Mouse (Mus musculus) activated CD4-positive, CD25-positive, alpha-beta regulatory T cell, adult 4 months (primary cell): ENCODE measurements at regions not wholly inside any gene's neighbourhood (a gene's known extent, or its start where the extent isn't known, plus 50 kb on each side); places are given as distances from the start of the nearest gene placed in this dataset.

Experiments
- ATAC-seq: one replicate; pipeline ENCODE4 v1.8.0; 2017

DNA sequence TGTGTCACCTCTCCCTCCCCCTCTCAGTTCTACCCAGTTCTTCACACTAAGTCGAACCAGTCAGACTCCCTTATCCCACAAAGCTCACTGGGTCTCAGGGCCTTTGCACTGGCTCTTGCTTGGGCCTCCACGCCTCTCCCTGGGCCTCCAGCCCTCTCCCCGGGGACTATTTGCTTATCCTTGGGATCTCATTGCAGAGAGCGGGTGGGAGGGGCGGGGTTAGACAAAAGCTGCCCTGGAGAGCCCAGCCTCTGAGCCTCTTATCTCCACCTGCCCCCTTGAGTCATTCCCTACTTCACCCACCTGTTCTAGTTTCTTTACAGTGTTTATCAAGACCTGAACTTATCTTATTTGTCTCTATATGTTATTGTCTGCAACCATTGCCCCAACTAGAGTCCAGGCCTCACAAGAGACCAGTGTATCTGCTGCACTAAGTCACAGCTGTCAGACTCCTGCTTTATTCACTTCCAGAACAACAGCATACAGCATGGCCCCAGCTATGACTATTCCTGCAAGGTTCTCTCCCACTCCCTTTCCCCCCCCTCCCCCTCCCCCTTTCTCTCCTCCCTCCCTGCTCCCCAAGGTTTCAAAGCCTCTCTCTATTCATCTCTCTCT lies 450.7 kb downstream of the Wdr11 start:
- no peak for ATAC-seq

DNA sequence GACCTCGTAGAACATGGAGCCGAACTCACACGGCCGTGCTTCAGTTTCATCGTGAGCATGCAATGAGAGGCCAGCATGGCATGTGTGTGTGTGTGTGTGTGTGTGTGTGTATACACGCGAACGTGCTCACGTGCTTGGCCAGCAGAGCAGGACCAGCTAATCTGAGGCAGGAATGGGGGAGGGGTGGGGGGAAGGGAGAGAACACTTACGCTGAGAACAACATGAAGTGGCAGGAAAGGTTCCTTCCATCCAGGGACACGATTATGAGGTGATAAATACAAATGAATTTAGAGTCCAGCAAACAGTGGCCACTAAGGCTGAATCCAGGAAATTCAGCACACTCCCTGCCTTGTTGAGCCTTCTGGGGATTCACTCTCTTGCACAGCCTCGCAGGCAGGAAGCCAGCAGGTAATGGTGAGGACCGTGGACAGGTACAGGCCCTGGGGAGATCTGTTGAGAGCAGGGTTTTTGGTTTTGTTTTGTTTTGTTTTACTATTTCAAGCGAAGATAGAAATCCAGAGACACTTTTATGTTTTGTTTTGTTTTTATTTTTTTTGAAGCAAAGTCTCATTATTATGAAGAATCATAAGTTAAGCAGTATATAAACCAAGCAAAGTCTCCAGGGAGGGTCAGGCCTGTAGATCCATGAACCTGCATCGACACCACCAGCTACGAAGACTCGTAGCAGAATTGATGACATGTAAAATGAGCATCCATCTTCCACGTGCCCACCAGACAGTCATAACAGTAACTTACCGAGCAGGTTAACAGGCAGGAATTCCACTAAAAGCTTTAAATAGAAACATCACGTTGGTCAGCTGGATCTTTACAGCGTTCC lies 452.0 kb downstream of the Wdr11 start:
- ATAC-seq, result no peak

DNA sequence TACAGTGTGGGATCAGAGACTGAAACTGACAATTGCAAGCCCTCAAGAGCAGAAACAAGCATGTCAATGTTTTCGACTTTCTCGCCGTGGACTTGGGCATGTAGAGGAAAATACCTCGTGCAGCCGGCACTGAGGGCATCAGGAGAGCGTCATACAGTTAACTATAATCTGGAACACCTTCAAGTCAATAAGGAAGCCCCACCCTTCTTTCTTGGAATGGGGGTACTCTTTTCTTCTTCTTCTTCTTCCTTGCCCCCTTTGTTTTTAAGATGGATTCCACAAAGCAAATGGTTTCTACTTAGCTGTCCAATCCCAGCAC lies 452.5 kb downstream of the Wdr11 start:
- ATAC-seq, result no peak

DNA sequence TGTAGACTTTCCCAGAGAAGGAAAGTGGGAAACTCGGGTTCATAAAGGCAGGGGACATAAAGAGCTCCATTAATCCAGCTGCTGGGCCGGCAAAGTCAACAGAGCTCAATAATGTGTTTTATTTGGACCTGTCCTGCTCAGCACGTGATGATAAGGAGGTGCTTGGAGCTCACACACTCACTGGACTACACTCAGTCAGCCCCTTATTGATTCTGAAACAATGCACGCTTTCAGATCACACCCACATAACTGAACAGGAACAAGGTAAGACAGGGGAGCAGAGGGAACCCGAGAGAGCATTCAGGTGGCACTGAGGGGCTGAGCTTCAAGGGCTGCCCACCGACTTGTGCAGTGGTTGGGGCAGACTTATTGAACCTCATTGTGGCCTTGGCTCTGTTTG lies 452.9 kb downstream of the Wdr11 start:
- no peak for ATAC-seq

DNA sequence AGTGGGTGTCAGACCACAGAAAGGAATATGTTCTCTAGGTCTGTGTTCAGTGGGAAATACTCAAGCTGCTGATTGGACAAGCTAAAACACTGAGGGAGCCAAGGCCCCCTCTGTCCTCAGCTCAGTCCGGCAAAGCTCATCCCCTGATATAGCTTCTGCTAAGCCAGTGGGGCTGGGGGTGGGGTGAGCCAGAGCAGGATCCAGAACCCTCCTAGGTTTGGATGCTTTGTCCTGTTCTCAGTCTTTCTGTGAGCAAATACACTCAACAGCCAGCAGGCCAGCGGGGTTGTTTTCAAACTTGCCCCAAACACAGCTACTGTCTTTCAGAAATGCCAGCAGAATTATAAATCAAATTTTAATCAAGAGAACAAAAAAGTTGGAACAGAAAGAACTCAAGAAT lies 454.4 kb downstream of the Wdr11 start:
- no peak for ATAC-seq

DNA sequence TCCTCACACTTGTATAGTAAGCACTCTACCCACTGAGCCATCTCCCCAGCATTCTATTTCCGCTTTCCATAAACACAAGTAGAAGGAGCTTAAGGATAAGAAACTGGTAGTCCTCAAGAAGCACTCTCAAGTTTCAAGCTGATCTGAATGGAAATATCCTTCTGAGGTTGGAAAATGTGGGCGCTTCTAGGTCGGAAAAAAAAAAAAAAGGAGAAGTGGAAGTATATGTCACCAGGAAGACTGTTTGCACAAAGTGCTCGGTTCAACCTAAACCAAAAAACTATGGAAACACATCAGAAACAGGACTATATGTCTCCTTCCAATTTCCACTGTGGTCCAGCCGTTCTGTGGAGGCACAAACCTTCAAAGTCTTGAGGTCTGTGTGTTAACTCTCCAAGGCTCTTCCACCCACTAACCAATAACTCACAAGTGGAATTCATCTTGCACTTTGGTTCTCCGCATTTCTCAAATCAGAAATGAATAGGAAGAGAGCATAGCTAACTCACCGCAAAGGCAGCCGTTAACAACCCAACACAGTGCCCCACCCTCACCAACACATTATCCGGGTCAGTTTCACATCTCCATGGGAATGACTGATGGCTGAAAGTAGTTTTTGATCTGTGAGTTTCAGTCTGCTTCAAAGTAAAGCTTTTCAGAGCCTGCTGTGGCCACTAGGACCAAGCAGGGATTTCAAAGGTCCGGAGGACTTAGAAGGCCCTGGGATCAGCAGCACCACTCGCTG lies 455.8 kb downstream of the Wdr11 start:
- no peak for ATAC-seq

DNA sequence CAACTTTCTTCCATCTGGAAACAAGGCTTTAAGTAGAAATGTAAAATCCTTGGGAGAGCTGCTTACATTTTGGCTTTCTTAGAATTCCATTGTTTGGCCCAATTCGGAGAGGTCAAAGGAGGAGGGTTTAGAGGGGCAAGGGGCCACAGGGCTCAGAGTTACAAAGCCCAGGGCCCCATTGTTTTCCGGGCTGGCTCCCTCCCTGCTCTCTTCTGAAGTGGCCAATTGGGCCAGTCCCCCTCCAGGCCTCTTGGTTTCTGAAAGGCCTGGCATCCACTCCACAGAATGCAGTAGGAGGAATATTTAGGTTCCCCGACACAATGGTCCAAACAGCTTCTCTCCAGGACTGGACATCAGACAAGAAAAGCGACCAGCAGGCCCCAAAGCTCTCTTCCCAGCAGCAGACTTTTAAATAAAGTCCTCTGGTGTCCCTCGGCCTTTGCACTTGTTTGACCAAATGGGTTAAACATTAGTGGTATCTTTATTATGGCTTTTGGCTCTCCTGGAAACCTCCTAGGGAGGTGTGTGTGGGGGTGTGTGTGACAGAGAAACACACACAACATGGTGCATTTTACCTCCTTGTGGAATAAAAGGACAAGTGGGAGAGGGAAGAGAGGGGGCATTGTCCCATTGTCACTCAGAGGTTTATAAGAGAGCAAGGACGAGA lies 456.6 kb downstream of the Wdr11 start:
- no peak for ATAC-seq

DNA sequence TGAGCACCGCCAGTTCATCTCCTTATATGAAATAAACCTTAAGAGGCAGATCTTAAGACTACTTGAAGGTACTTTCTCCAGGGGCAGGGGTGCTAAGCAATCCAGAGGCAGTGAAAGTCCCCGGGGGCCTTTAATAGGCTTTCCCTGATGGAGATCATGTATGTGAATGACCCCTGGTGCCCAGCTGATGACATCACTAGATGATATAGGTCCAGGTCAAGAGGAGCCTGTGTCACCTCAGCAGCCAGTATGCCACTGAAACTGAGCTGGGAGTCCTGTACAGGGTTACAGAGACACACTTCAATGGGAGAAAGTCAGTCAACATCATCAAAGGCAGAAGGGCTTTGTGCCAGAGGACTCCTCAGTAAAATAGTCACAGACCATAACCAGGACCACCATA lies 457.8 kb downstream of the Wdr11 start:
- ATAC-seq, result no peak

DNA sequence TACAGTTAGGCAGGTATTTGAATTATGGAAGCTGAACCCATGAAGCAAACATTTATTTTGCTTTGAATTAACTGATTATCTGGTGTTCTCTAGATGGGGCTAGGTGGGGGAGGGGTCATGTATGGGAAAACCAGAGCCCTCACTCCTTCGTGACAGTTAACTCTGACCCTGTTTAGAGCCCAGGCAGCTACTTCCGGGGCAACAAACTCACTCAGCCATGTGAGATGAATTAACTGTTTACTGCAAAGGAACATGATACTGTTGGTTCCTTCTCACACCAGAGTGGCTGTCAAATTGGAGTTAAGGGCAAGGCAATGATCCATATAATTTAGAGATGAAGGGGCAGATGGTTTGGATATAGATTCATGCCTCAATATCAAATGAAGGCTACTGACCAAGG lies 458.5 kb downstream of the Wdr11 start:
- no peak for ATAC-seq

DNA sequence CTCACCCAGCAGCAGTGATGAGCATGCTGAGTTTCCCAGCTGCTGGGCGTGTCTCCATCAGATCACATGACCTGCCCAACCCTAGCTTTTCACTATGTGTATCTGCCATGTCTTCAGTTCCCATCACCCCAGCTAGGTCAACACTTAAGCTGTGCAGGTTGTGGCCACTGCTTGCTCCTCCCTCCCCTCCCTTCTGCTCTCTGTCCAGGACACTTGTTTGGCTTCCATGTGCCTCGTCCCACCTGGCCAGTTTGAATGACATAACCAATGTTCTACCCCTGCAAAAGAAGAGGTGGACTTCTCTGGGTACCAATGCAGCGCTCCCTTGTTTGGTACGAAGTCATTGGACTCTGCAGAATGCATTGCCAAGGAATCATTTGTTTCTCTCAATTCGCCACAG lies 460.7 kb downstream of the Wdr11 start:
- ATAC-seq, result no peak

DNA sequence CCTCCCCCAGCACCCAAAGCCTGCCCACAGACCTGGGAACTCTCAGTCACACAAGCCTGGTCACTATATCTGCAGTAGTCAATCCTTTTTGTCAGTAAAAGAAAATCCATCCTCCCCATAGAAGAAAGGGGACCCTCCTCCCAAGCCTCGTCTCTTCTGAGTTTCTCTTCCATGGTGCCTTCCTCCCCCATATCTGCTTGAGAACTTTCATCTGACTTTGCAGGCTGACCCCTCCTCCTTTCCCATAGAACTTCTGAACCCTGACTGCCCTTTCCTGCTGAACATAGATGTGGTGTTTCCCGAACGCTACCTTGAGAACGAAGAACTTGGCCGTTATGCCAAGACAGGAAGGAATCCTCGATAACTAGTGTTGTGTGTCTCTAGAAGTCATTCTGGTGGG lies 462.5 kb downstream of the Ate1 start:
- ATAC-seq, result no peak

DNA sequence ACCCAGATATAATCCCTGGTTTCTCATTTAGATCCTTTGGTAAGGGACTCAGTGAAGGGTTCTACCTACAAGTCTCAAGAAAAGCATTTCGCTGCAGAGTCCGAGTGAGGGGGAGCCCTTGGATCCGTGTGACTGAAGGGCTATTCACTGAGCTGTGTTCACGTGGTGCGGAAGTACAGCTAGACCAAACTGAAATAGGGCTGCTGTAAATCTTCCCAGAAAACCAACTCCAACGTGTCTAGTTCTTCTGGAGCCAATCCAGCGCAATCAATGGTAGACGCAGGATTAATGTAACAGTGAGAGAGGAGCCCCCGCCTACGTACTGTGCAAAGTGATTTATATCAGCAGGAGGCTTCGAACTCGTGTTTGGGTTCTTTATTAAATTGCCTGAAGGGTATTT lies 461.9 kb downstream of the Ate1 start:
- ATAC-seq, result no peak

DNA sequence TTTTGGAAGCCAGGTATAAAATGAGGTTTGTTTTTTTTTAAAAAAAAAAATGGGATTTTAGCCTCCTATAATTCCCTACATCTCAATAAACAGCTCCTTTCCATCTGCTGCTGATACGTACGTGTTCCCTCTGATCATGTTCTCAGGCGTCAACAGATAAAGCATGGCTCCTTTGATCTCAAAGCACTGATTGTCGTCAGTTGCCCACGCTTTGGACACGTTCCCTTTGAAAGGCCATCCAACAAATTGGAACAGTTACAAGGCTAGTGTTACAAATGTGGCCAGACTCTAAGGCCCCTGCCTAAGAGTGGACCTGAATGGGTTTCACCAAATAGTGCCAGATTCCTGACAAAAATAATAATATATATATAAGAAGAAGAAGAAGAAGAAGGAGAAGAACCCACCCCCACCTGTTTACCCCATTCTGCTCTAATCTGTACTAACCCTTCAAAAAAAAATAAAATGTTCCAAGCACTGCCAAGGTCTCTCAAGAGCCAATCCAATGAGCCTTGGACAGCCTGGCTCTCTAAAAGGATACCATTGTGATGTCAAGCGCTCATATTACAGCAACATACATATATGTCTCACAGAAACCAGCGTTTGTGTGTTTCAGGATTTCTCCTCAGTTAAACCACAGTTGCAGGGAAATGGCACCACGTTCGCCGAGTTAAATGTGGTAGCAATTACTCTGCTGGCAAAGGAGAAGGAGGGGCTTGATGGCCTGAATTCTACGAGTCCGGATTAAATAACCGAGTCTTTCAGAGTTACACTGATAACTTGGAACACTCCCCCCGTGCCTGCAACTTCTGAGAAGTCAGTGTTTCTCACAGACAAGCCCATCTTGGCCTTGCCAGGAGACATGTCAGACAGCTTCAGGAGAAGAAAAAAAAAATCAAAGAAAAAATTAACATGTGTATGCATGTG lies 460.2 kb downstream of the Ate1 start:
- ATAC-seq, result no peak

DNA sequence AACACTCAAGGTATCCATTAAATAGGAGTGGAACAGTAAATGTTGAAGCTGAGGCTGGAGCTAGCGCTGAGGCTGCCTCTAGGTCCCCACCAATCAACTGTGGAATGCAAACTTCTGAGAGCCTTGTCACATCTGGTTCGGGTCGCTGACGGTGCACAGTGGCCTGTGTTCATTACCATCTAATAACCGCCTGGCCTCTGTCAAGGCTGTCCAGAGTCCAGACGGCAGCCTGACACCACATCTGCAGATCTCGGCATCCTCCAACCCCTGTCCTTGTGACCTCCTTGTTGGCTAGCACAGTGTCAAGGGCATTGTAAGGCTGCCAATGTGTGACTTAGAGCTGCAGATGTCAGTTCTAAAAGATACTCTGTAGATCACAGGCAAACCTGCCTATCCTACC lies 455.7 kb downstream of the Ate1 start:
- no peak for ATAC-seq

DNA sequence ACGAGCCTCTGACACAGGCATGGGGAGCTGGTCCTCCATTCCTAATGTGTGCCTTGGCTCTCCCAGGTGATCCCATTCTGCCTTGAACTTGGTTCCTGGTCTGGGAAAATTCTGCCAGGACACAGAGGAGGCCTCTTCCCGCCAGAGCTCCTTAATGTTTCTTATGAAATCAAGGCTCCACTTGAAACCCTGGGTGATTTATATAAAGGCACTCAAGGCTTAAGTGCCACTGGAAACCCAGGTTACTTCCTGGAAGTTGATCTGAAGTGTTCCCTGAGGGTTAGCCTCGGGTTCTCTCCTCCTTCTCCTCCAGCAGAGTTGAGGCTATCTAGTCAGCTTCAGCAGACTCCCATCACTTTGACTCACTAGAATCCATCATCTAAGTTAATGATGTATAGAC lies 451.9 kb downstream of the Ate1 start:
- no peak for ATAC-seq

DNA sequence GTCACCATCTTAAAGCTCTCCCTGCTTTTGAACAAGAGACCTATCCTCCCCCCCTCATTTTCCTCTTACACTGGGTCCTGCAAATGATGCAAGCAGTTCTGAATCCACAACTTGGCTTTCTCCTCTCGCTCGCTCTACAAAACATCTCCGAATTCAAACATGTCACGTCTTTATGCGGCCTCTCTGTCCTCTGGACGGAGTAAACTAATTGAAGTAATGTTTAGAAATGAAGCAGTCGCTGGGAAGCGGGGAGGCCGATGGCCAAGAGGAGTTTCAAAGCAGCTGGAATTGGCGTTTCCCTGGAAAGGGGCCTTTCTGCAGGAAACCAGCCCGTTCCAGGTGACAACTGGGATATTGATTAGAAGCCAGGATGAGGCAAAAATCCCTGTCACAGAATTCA lies 446.8 kb downstream of the Ate1 start:
- ATAC-seq, result no peak

DNA sequence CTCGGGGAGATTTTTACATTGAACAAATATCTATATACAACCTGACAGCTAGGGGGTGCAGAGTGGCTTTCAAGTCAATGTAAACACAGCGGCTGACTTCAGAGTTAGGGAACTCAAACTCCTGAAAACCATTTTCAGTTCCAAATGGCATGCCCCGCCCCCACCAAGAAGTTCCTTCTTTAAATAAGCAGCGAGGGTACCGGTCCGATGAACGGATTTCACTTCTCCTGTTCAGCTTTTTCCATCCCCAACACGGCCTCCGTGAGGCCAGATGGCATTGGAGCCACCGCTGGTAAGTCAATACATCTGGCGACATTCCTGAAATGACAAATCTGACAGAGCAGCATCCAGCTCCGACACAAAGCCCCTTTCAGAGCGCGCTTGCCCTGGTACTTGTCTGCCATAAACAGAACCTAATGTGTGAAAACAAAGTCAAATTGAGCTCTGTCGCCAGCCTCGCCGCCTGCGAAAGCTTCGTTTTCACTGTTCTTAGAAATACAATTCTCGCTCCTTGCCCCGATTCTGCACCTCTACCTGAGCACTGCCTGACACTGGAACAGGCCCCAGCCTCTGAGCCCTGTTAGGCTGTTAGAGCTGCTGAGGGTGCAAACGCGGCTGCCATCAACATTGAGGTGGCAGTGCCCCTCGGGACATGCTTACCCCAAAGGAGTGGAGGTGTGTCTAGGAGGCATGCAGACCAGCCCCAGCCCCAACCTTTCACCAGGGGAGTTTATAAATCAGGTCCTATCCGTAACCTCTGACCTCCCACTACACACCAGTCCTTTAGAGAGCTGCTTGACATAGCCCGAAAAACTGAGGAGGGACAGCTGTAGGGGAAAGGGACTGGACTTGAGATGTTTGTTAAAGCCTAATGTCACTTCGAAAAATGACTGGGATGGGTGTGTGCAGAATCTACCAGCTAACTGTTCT lies 446.0 kb downstream of the Ate1 start:
- ATAC-seq, result no peak

DNA sequence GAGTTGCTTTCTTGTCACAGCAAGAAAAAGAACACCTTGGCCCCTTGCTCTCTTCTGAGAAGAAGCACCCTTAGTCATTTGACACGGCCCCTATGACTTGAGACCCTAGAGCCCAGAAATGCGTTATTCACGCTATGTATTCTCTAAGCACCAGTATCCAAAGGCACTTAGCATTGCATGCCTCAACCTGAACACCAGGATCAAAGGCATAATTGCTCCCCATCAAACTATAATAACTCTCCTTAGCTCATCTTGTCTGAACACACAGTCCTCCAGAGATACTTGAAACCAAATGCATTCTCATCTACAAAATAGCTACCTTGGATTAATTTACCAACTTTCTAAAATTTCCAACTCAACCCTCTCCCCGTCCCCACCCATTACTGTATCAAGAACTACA lies 437.5 kb downstream of the Ate1 start:
- ATAC-seq, result no peak

DNA sequence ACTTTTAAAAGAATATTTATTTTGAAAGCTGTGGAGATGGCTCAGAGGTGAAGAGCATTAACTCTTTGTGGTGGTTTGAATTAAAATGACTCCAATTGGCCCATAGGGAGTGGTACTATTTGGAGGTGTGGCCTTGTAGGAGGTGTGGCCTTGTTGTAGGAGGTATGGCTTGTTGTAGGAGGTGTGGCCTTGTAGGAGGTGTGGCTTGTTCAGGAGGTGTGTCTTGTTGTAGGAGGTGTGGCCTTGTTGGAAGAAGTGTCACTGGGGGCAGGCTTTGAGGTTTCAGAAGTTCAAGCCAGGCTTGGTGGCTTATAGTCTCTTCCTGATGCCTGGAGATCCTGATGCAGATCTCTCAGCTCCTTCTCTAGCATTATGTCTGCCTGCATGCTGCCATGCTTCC lies 434.5 kb downstream of the Ate1 start:
- no peak for ATAC-seq

DNA sequence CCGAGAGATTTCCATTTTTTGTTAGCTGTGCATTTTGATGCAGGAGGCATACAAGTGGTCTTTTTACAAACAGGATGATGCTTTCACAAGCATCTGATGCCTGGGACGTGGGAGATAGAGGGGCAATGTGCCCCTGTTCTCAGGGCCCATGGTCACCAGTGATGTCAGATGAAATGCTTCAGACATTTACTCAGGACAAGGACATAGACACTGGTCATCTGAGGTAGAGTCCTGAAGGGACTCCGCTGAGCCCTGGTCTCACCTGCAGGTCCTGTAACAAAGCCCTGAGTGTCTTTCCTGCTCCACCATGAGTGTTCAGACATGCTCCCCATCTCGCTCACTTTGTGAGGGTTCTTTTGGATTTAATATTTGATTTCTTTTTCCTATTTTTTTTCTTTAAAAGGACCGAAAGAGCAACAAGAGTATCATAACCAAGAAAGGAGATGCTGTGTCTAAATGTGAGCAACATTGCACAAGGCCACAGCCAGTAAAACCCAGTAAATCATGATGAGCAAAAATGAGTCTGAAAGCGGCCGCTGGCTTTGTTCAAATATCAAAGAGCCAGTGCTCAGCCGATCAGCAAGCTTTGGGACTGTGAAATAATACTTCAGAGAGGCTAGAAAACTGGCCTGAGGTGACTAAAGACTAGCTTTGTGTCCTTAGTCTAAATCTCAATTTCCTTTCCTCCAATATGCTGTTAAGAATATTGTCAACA lies 430.1 kb downstream of the Ate1 start:
- no peak for ATAC-seq

DNA sequence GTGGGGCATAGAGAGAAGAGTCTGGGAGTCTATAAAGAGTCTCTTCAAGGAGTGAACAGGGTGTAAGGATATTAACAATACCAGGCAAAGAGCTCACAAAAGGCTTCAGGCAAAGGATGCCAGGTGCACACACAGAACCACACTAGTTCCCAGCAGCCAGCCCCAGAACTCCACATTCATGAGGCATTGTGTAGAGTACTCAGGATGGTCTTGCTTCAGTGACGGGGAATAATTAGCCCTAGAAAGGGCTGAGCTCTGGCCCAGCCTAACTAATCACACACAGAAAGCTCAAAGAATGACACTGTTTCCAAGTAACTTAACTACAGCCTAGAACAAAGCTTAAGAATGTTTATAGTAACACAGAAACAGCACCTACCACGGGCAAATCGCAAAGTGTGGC lies 428.2 kb downstream of the Ate1 start:
- ATAC-seq, result no peak
